Comparison of ENCODE assay signal across 8 mouse cellular contexts in the genomic region with DNA sequence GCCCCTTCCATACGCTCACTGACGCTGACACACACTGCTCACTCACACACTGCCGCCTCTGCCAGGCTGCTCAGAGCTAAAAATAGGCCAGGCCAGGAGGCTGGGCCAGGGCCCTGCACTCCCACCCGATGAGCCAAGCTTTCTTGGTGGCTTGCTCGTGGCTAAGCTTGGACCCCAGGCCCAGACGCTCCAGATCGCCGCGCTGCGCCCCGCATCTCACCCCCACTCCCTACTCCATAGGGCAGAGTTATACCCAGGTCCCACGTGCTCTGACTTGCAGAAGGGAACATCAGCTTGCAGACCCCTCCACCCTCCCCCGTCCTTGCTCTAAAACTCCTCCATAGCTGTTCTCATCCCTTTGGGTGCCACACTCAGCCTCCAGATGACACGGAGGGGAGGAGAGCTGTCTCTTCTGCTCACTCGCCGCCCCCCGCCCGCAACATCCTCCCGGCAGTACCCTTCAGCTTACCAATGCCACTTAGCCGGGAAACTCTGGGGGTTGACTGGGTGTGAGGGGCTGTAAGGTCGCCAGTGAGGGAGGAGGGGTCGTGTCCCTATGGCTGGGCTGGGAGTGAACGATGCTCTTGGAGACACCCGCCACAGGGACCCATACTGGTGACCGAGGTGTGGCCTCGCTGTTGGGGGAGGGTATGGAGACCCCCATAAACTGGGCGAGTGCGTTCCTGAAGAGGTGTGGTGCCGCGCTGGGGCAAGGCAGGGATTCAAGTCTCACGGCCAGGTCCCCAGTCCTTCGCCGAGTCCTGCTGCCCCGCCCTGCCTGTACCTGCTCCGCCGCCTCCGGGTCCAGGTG. TPM values are rescaled to one million over a fixed set of nuclear protein-coding genes. Genes with fewer than 3 reads are reported as not detected.
DNase-seq lines count a peak whose midpoint lies in the region; ATAC-seq lines count a peak whose summit lies in the region.

No protein-coding gene starts in this region.

- peak overlapping the region; percentile 77 to 91 for H3K27ac ChIP-seq in heart, embryonic 14.5 days (replicated peaks in 1 of 2; ENCODE audit: control insufficient read depth in 1 of 2, insufficient read depth in 1 of 2, low read depth in 2 of 2, low read length in 2 of 2)
- H3K27ac ChIP-seq in neural tube, embryonic 14.5 days (ENCODE audit: low read depth, low read length): peak overlapping the region; percentile 60

- H3K36me3 ChIP-seq in heart, embryonic 14.5 days (ENCODE audit: control insufficient read depth, insufficient read depth, low read length): 0 out of 2 replicates have a peak, but pooled peaks cover 5% of the 10 kb centered on the region
- no peaks in the 10 kb centered on the region for H3K36me3 ChIP-seq in neural tube, embryonic 14.5 days (ENCODE audit: control insufficient read depth, insufficient read depth, low read length)

- peak; percentile 12 for DNase-seq in kidney, postnatal 10 days
- no peak for DNase-seq in kidney, postnatal 14 days
- DNase-seq in embryo, embryonic 11 days: peak; percentile 43
- DNase-seq in left cerebral cortex, postnatal 4 days: peak; percentile 62
- DNase-seq in ovary, adult 18-20 months (ENCODE audit: low spot score): no peak
- DNase-seq in spleen, adult 18-20 months: no peak

- H3K4me1 ChIP-seq in heart, embryonic 14.5 days (ENCODE audit: control insufficient read depth in 2 of 2, insufficient read depth in 2 of 2, low read length in 2 of 2): peaks cover 7 to 11% of the 10 kb centered on the region in 2 experiments; a peak in 3 of 4 replicates
- peaks cover 5% of the 10 kb centered on the region; the same call in 1 of the 2 replicates for H3K4me1 ChIP-seq in neural tube, embryonic 14.5 days (ENCODE audit: control insufficient read depth, insufficient read depth, low read length)

- peak overlapping the region; percentile 91 for H3K4me2 ChIP-seq in heart, embryonic 14.5 days (ENCODE audit: low read length)
- peak overlapping the region; percentile 81 for H3K4me2 ChIP-seq in neural tube, embryonic 14.5 days (ENCODE audit: low read depth, low read length)

- H3K4me3 ChIP-seq in heart, embryonic 14.5 days (ENCODE audit: control insufficient read depth in 1 of 2, insufficient read depth in 1 of 2, low read depth in 1 of 2, low read length in 2 of 2): peak overlapping the region; percentile 68 to 82
- H3K4me3 ChIP-seq in neural tube, embryonic 14.5 days (ENCODE audit: low read depth, low read length): peak overlapping the region; percentile 76

- no peaks in the 10 kb centered on the region for H3K9me3 ChIP-seq in heart, embryonic 14.5 days (ENCODE audit: control insufficient read depth, low read length)
- no peaks in the 10 kb centered on the region for H3K9me3 ChIP-seq in neural tube, embryonic 14.5 days (ENCODE audit: control insufficient read depth, low read length)

- no peaks in the 10 kb centered on the region for H3K27me3 ChIP-seq in heart, embryonic 14.5 days (ENCODE audit: control insufficient read depth, insufficient read depth, low read length)
- no peaks in the 10 kb centered on the region for H3K27me3 ChIP-seq in neural tube, embryonic 14.5 days (ENCODE audit: control insufficient read depth, insufficient read depth, low read length)

- peak overlapping the region; percentile 77 for H3K9ac ChIP-seq in heart, embryonic 14.5 days (ENCODE audit: low read length)
- peak overlapping the region; percentile 78 for H3K9ac ChIP-seq in neural tube, embryonic 14.5 days (replicated peaks; ENCODE audit: low read depth, low read length)

- peak; percentile 58; the same call in 1 of the 2 replicates for ATAC-seq in heart, embryonic 14.5 days (ENCODE audit: insufficient number of reproducible peaks, insufficient read depth, low FRiP score, low read depth)
- ATAC-seq in neural tube, embryonic 14.5 days (ENCODE audit: low read depth): peak; percentile 63

- WGBS in heart, embryonic 14.5 days: under 1% methylated on average over 37 of the region's 37 CpGs
- 1% methylated on average over 34 of the region's 37 CpGs for WGBS in neural tube, embryonic 14.5 days

- intact Hi-C loops in left cerebral cortex, postnatal 4 days (cut with DNase I): no loop called here

RNA-seq across cellular contexts. Expression of gene Ppp1r1a, which starts 0.6 kb away (rescaled TPM):
- 77.9 and 87.1 TPM in 2 replicates for polyA plus RNA-seq in heart, embryonic 14.5 days (2014; fragmentation: Nextera tagmentation; extraction: Ambion mirVana)
- 100 to 1,000 TPM; 144 to 153 TPM for total RNA-seq in left cerebral cortex, postnatal 4 days (2021)
- polyA plus RNA-seq in neural tube, embryonic 14.5 days (2014; fragmentation: Nextera tagmentation; extraction: Ambion mirVana): 98.6 and 110 TPM in 2 replicates

RNA-seq across cellular contexts. Expression of gene Glycam1, which starts 27.7 kb away (rescaled TPM):
- polyA plus RNA-seq in heart, embryonic 14.5 days (2014; fragmentation: Nextera tagmentation; extraction: Ambion mirVana): not detected in 2 replicates
- not detected for total RNA-seq in left cerebral cortex, postnatal 4 days (2021)
- not detected in 2 replicates for polyA plus RNA-seq in neural tube, embryonic 14.5 days (2014; fragmentation: Nextera tagmentation; extraction: Ambion mirVana)

RNA-seq across cellular contexts. Expression of gene Pde1b, which starts 34.4 kb away (rescaled TPM):
- 3.6 and 3.7 TPM in 2 replicates for polyA plus RNA-seq in heart, embryonic 14.5 days (2014; fragmentation: Nextera tagmentation; extraction: Ambion mirVana)
- 10 to 100 TPM; 52.8 to 58.1 TPM for total RNA-seq in left cerebral cortex, postnatal 4 days (2021)
- polyA plus RNA-seq in neural tube, embryonic 14.5 days (2014; fragmentation: Nextera tagmentation; extraction: Ambion mirVana): 99.0 and 99.6 TPM in 2 replicates

Comparison
In these comparisons a context has a peak if more than half of its experiments do, and no peak if none do; other contexts are left out.
1. DNase-seq: peak in kidney, postnatal 10 days (single experiment), embryo, embryonic 11 days (single experiment) and left cerebral cortex, postnatal 4 days (single experiment); none in kidney, postnatal 14 days (single experiment), ovary, adult 18-20 months (single experiment) and spleen, adult 18-20 months (0 of 2).
2. RNA of gene Pde1b, which starts 34.4 kb away (polyA plus RNA-seq): 99.0 to 99.6 TPM in neural tube, embryonic 14.5 days; 3.6 to 3.7 TPM in heart, embryonic 14.5 days; every median in the first group is over 10 times any median in the second.